Mouse (Mus musculus) midbrain, embryonic 11.5 days (tissue): ENCODE results near the gene Pif1. TPM values are rescaled to one million over a fixed set of nuclear protein-coding genes. Genes with fewer than 3 reads are reported as not detected.

Source experiments
- ATAC-seq: fragments of 200-750 bp; cut with Nextera tagmentation; 2 replicates; pipeline ENCODE4 v1.8.0; 2017; ENCODE audit warnings: moderate TSS enrichment, moderate library complexity; ENCODE audit not compliant: low FRiP score
- DNase-seq: peaks from one replicate; pipeline ENCODE4 v3.0.0; 2015; ENCODE audit warnings: low spot score; ENCODE audit errors: missing footprints
- H3K27ac ChIP-seq: fragments of 300-500 bp; sonication (generic); 2 replicates; pipeline ENCODE4 v1.5.1; 2014; ENCODE audit warnings: low read depth, low read length
- H3K27me3 ChIP-seq: fragments of 300-500 bp; sonication (generic); 2 replicates; pipeline ENCODE4 v1.6.1; 2014; ENCODE audit warnings: mild to moderate bottlenecking, low read length, moderate library complexity, mixed read lengths; ENCODE audit not compliant: control insufficient read depth, insufficient read depth
- H3K36me3 ChIP-seq: fragments of 300-500 bp; sonication (generic); 2 replicates; pipeline ENCODE4 v1.6.1; 2014; ENCODE audit warnings: mild to moderate bottlenecking, low read length, moderate library complexity, mixed read lengths; ENCODE audit not compliant: control insufficient read depth, insufficient read depth
- H3K4me1 ChIP-seq: fragments of 300-500 bp; sonication (generic); 2 replicates; pipeline ENCODE4 v1.6.1; 2014; ENCODE audit warnings: low read length; ENCODE audit not compliant: control insufficient read depth, insufficient read depth
- H3K4me2 ChIP-seq: fragments of 300-500 bp; sonication (generic); 2 replicates; pipeline ENCODE4 v1.6.1; 2014; ENCODE audit warnings: mild to moderate bottlenecking, moderate library complexity
- H3K4me3 ChIP-seq: fragments of 300-500 bp; sonication (generic); 2 replicates; pipeline ENCODE4 v1.5.1; 2014; ENCODE audit warnings: low read depth, low read length
- H3K9ac ChIP-seq: fragments of 300-500 bp; sonication (generic); 2 replicates; pipeline ENCODE4 v1.6.1; 2014; ENCODE audit warnings: low read length
- H3K9me3 ChIP-seq: fragments of 300-500 bp; sonication (generic); 2 replicates; pipeline ENCODE4 v1.6.1; 2016; ENCODE audit warnings: low read length; ENCODE audit not compliant: control insufficient read depth
- WGBS: fragments of 180-500 bp; shearing (Covaris S2); extraction: QIAGEN DNeasy Blood & Tissue Kit; methylation state at CpG from one replicate; pipeline ENCODE4 v1.1.7; 2014; 5-methylcytosine and 5-hydroxymethylcytosine counted together
- polyA plus RNA-seq: library from polyadenylated mRNA; unstranded; fragments of >200 nt; fragmentation: Nextera tagmentation; extraction: Ambion mirVana; gene quantifications from 2 replicates; pipeline ENCODE4 v1.2.1, GENCODE M21; 2014

Pif1 gene
- polyA plus RNA-seq, 1 experiment from 2014 or later = 13.6 TPM

GRCm38 (mm10) chr9:65636926-65637325 lies 50.0 kb downstream of the Pif1 start:
- H3K4me1 ChIP-seq = peaks cover 13% of the 10 kb centered on the region
- H3K4me3 ChIP-seq = no peak overlapping the region
- no peak overlapping the region for H3K27ac ChIP-seq
- no peak for ATAC-seq
- H3K4me2 ChIP-seq = no peak overlapping the region
- WGBS = 87% methylated on average over 4 of the region's 4 CpGs
- no peaks in the 10 kb centered on the region for H3K36me3 ChIP-seq
- no peaks in the 10 kb centered on the region for H3K9me3 ChIP-seq
- H3K9ac ChIP-seq = no peak overlapping the region
- no peak for DNase-seq
- peaks cover under 1% of the 10 kb centered on the region for H3K27me3 ChIP-seq

GRCm38 (mm10) chr9:65639065-65639464 lies 52.1 kb downstream of the Pif1 start:
- DNase-seq (no peak), ATAC-seq (no peak)
- Histone ChIP-seq H3K9ac (no peak overlapping the region), H3K27me3 (no peaks in the 10 kb centered on the region; the same call in 1 of the 2 replicates), H3K4me1 (peaks cover 13% of the 10 kb centered on the region), H3K9me3 (no peaks in the 10 kb centered on the region), H3K36me3 (no peaks in the 10 kb centered on the region), H3K27ac (no peak overlapping the region), H3K4me2 (no peak overlapping the region), H3K4me3 (no peak overlapping the region)
- 61% methylated on average over 5 of the region's 5 CpGs for WGBS

- no peaks in the 10 kb centered on the region for H3K9me3 ChIP-seq
- H3K36me3 ChIP-seq = no peaks in the 10 kb centered on the region
- no peak for ATAC-seq
- 4% methylated on average over 5 of the region's 5 CpGs for WGBS
- no peak overlapping the region for H3K27ac ChIP-seq
- H3K4me2 ChIP-seq = no peak overlapping the region; the same call in 1 of the 2 replicates
- H3K4me1 ChIP-seq = peaks cover 13% of the 10 kb centered on the region
- H3K27me3 ChIP-seq = no peaks in the 10 kb centered on the region; the same call in 1 of the 2 replicates
- H3K4me3 ChIP-seq = no peak overlapping the region
- peak; percentile 89 for DNase-seq
- H3K9ac ChIP-seq = 0 out of 2 replicates have a peak overlapping the region, but pooled peaks have one; percentile 12
Measured at GRCm38 (mm10) chr9:65640838-65641410, 54.0 kb downstream of the Pif1 start.

- no peaks in the 10 kb centered on the region for H3K9me3 ChIP-seq
- H3K27me3 ChIP-seq = no peaks in the 10 kb centered on the region; the same call in 1 of the 2 replicates
- WGBS = 8% methylated on average over 12 of the region's 12 CpGs
- no peak overlapping the region for H3K27ac ChIP-seq
- ATAC-seq (no peak), DNase-seq (peak; percentile 90)
- 0 out of 2 replicates have a peak overlapping the region, but pooled peaks have one; percentile 24 for H3K9ac ChIP-seq
- H3K4me3 ChIP-seq = no peak overlapping the region
- no peaks in the 10 kb centered on the region for H3K36me3 ChIP-seq
- H3K4me1 ChIP-seq = peaks cover 13% of the 10 kb centered on the region
- peak overlapping the region; percentile 25 for H3K4me2 ChIP-seq
Measured at GRCm38 (mm10) chr9:65641446-65642052, 54.6 kb downstream of the Pif1 start.

GRCm38 (mm10) chr9:65642546-65642945 lies 55.6 kb downstream of the Pif1 start:
- H3K36me3 ChIP-seq = no peaks in the 10 kb centered on the region

GRCm38 (mm10) chr9:65644960-65645359 lies 58.0 kb downstream of the Pif1 start:
- no peak overlapping the region for H3K27ac ChIP-seq
- no peaks in the 10 kb centered on the region; the same call in 1 of the 2 replicates for H3K27me3 ChIP-seq
- no peak overlapping the region for H3K9ac ChIP-seq
- ATAC-seq (no peak), DNase-seq (no peak)
- H3K36me3 ChIP-seq = no peaks in the 10 kb centered on the region
- H3K9me3 ChIP-seq = no peaks in the 10 kb centered on the region
- WGBS = 88% methylated on average over 4 of the region's 4 CpGs
- peaks cover 13% of the 10 kb centered on the region for H3K4me1 ChIP-seq
- no peak overlapping the region for H3K4me3 ChIP-seq
- no peak overlapping the region for H3K4me2 ChIP-seq

More at GRCm38 (mm10) chr9:65642546-65642945, 55.6 kb downstream of the Pif1 start:
- DNase-seq (no peak), ATAC-seq (no peak)
- no peaks in the 10 kb centered on the region; the same call in 1 of the 2 replicates for H3K27me3 ChIP-seq
- H3K9ac ChIP-seq = no peak overlapping the region
- H3K4me1 ChIP-seq = peaks cover 13% of the 10 kb centered on the region
- H3K27ac ChIP-seq = no peak overlapping the region
- H3K4me2 ChIP-seq = no peak overlapping the region
- no peaks in the 10 kb centered on the region for H3K9me3 ChIP-seq
- H3K4me3 ChIP-seq = no peak overlapping the region

Other genes with a start within 250 kb of the Pif1 start
- gene Pdcd7, start 241.1 kb upstream of the Pif1 start, polyA plus RNA-seq = 11.6 and 14.6 TPM in 2 replicates
- gene Ubap1l, start 226.1 kb upstream of the Pif1 start, polyA plus RNA-seq = 0.27 and 0.37 TPM in 2 replicates
- gene Kbtbd13, start 195.5 kb upstream of the Pif1 start, polyA plus RNA-seq = 0.16 and 0.36 TPM in 2 replicates
- 5.6 and 5.9 TPM in 2 replicates for gene Rasl12, start 188.7 kb upstream of the Pif1 start, polyA plus RNA-seq
- not detected in 2 replicates for gene Slc51b, start 164.2 kb upstream of the Pif1 start, polyA plus RNA-seq
- gene Mtfmt, start 151.4 kb upstream of the Pif1 start, polyA plus RNA-seq = 18.3 and 18.7 TPM in 2 replicates
- 122 and 125 TPM in 2 replicates for gene Spg21, start 126.2 kb upstream of the Pif1 start, polyA plus RNA-seq
- not detected in 2 replicates for gene Ankdd1a, start 67.0 kb upstream of the Pif1 start, polyA plus RNA-seq
- gene Plekho2, start 7.1 kb upstream of the Pif1 start, polyA plus RNA-seq = 8.2 and 9.0 TPM in 2 replicates
- 19.7 and 24.0 TPM in 2 replicates for gene Rbpms2, start 42.5 kb downstream of the Pif1 start, polyA plus RNA-seq
- 199 and 215 TPM in 2 replicates for gene Oaz2, start 80.8 kb downstream of the Pif1 start, polyA plus RNA-seq
- 7.4 and 7.6 TPM in 2 replicates for gene Zfp609, start 240.4 kb downstream of the Pif1 start, polyA plus RNA-seq